Mouse (Mus musculus) G1E (cell line): ENCODE data around the gene AI481877.

ENCODE experiments used
- CTCF ChIP-seq: IDR thresholded peaks from 2 replicates; pipeline ENCODE4 v1.5.1; 2012; ENCODE audit warnings: low read depth, low read length, inconsistent platforms, mixed read lengths
- GATA1 ChIP-seq: IDR thresholded peaks from 2 replicates; pipeline ENCODE4 v1.6.1; 2012; ENCODE audit warnings: borderline replicate concordance, low read length, inconsistent platforms, mixed read lengths
- GATA2 ChIP-seq: IDR thresholded peaks from 2 replicates; pipeline ENCODE4 v1.6.1; 2012; ENCODE audit warnings: low read depth, low read length, inconsistent platforms, borderline replicate concordance
- POLR2AphosphoS5 ChIP-seq: IDR thresholded peaks from 2 replicates; pipeline ENCODE4 v1.6.1; 2012; ENCODE audit warnings: low read depth, low read length, inconsistent platforms; ENCODE audit not compliant: insufficient replicate concordance
- TAL1 ChIP-seq: conservative IDR thresholded peaks from 2 replicates; pipeline ENCODE4 v1.6.1; 2012; ENCODE audit warnings: low read depth, low read length, inconsistent platforms, mixed read lengths

DNA sequence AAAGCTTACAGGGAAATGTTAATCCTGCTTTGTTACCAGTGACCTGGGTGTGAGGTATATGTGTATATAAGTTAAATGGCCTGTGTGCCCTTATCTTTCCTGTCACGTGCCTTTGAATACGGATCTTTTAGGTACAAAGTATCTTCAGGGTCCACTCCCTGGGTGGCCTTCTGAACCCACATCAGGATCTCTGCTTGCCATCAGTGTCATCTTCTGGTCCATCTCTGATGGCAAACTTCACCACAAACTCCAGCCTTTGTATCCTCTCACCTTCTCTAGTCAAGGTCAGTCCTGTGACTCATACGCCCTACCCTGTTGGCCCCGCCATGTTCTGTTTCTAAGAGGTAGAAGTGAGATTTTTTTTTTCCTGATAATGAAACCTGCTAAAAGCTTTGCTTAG lies 144.0 kb downstream of the AI481877 start, which contains the start of gene Dnajc25:
- TF ChIP-seq GATA1 (no peak), CTCF (no peak), POLR2AphosphoS5 (no peak), TAL1 (no peak), GATA2 (no peak)
